Mouse (Mus musculus) gastrocnemius, adult 8-10 months (tissue): ENCODE measurements around the gene Deaf1. TPM values are rescaled to one million over a fixed set of nuclear protein-coding genes. Genes with fewer than 3 reads are reported as not detected.

Experiments used
- DNase-seq, 2 experiments: peaks; one replicate each; pipeline ENCODE4 v3.0.0; 2022; ENCODE audit warnings: low spot score in 2 of 2
- total RNA-seq, 4 experiments: library from RNA; stranded (reverse); gene quantifications; 2 replicates each; pipeline ENCODE4 v1.2.4; 2022

The Deaf1 gene
- total RNA-seq, 4 experiments from 2014 or later = 10.6 to 15.1 (median 12.7) TPM

DNA sequence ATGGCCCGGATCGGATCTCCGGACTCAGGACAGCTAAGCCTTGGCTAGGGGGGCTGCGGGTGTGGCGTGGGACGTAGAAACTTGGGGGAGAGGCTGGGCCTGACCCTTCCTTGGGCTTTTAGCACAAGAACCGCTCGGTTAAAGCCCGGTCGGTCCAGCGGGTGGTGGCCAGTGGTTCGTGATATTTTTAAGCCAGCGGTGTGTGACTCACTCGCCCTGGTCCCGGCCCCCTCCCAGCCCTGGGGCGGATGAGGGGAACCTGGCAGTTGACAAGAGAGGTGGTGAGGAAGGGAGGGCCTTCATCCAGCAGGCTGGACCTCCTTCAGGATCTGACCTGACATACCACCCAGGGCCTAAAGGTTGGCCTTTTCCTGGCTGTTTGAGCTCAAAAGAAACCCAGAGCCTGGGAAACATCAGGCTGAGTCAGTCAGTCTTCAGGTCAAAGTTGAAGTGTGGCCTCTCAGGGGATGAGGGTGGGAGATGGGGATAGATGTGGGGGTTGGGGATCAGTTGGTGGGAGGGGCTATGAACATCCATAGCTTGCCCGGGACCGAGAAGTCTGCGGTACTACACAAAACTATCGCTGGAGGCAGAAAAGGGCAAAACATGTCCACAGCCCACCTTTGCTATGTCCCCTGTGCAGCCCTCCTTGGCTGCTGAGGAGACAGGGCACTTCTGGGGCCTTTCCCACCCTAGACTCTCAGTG lies 11.9 kb upstream of the Deaf1 start:
- no peak for DNase-seq

DNA sequence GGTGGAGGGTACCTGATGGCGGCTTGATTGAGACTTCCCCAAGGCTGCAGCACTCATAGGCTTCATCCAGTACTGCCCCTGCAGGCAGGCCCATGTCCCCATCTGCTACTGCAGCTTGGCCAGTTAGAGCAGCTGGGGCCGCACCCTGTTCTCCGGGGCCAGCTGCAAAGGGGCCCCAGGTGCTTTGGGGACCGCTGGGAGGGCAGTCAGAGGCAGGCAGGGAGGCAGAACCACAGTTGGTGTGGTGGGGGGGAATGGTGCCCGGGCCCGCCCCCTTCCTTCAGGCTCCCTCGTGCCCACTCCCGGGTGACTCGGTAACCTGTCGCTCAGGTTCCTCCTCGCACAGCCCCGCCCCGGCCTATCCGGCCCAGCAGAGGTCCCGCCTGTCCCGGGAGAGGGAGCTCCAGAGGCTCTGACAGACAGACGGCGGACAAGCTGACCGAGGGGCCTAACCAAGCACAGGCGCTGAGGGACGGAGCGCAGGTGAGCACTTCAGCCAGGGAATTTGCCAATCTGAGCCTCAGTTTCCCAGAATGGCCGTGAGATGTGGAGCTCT lies 11.2 kb upstream of the Deaf1 start, which contains the start of gene Eps8l2:
TSS of gene Eps8l2 (plus strand) at position 305 of the 556 bp plus-strand sequence.
- no peak for DNase-seq

DNA sequence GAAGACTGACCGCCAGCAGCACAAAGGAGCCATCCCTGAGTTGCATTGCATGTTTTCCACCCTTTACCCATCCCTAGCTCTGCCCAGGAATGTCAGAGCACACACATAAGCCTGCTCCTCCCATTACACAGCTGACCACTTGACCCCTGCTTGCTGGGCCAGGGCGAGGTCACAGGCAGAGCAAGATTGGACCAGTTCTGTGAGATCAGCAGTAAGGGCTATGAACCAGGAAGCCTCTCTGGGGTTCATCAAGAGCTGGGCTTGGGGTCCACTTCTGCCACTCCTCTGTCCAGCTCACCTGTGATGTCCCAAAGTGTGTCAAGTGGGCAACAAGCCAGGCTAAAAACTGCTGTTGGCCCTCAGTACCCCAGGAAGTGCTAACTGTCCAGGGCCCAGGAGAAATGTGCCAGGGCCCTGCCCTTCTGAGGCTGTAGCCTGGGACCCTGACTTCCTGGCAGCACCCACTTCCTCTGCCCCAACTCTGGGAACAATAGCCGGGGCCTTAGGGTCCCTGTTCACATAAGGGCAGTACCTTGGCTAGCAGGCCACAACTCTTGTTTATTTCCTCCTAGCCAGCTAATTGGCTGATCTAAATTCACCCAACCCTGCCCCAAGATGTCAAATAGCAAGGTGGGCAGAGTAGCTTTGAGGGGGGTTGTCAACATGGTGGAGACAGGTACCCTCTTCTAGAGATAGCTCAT lies 10.4 kb upstream of the Deaf1 start:
- no peak for DNase-seq

DNA sequence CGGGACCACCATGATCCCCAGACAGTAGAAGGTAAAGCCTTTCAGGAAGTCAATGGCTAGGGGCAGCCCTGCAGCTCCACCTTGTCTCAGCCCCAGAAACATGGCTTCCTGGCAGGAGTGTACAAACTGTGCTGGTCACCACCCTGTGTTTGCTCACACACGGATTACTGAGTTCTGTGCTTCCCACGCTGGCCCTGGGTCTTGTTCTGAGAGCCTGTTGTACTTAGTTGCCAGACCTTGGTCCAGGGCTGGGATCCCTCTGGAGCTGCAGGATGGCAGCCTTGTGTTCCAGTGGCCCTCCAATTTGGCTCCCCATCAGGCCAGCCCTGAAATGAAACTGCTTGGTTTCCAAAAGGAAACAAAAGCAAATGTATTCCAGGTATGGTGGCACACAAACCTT lies 8.8 kb upstream of the Deaf1 start:
- DNase-seq = no peak

DNA sequence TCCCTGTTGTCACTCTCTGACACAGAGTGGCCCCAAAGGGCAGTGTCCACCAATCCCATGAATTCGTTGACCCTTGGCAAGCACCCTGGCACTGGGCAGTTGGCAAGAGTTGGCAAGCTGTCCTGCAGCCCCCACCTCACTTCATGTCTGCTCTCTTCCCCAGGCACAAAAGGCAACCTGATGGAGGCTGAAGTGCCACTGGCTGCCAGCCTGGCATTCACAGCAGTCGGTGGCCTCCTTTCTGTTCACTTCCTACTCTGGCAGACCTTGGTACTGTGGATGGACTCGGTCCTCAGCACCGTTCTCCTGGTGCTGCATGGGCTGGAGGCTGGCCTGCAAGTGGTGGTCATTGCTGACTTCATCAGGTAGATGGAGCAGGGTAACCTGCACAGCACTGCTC lies 8.2 kb upstream of the Deaf1 start:
- DNase-seq = no peak

DNA sequence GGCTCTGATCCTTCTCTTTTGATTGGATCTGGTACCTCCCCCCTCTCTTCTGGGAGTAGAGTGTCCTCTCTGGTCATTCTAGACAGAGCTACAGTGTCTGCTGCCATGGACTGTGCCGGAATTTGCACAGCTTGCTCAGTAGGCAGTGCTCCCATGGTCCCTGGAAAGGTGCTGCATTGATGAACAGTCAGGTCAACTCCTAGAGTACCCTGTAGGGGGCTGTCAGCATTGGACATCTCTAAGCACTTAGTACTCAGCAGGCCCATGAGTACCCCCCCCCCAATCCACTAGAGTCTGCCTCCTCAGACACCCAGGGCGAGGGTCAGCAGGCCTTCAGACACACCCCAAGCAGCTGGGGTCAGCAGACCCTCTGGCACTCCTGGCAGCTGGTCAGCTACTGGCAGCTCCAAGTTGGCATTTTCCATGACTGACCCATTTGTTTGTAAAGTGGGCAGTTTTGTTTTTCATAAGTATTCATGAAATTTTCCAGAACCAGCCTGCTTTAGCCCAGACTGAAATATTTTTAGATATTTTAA lies 7.6 kb upstream of the Deaf1 start:
- DNase-seq = no peak

DNA sequence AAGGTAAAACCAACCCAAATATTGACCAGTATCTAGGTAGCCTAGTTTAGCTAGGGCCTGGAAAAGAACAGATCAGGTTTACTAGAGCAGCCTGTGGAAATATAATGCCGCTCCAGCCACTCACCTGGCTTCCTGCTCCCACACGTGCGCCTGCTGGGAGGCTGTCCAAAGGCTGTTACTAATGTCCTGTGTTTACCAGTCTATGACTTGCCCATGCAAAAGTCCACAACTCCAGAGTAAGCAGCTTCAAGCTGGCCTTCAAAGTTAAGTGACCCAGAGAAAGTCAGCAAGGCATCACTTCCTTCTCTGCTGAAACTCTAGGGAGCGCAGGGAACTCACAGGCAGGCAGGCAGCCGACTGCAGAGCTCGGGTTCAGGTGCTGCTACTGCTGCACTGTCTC lies 4.5 kb upstream of the Deaf1 start:
- no peak for DNase-seq

DNA sequence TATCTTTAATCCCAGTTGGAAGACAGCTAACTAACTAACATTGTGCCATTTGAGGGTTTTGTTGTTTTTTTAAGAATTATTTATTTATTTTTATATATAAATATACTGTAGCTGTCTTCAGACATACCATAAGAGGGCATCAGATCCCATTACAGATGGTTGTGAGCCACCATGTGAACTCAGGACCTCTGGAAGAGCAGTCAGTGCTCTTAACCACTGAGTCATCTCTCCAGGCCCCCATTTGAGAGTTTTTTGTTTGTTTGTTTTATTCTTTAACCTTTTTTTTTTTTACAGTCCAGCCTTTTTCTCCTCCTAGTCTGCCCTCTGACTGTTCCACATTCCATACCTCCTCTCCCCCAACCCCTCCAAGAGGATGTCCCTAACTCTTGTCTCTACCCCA lies 3.2 kb upstream of the Deaf1 start:
- DNase-seq = no peak

DNA sequence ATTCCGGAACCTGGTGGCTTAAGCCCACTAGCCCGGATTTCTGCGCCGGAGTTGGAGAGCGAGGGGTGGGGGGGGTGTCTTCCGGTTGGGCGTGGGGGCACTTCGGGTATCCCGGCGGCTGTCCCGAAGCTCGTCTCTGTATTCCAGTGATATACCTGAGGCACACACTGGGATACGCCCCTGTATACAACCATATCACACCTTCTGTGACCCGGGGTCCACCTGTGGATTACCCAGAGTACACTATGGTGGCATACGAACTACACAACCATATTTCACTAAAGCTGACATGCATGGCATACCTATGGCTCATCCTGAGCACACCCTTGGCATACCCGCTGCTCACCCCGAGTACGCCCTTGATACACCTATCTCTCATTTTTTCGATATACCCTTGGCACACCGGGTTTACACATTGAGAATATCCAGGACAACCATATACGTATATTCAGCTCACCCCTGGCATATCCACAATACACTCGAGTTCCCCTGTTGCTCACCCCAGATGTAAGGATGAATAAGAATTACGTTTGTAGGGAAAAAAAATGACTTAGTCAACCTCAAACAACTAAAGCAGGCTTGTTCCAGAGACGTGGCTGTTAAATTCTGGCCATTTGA lies 992 bp upstream of the Deaf1 start:
- DNase-seq = no peak

DNA sequence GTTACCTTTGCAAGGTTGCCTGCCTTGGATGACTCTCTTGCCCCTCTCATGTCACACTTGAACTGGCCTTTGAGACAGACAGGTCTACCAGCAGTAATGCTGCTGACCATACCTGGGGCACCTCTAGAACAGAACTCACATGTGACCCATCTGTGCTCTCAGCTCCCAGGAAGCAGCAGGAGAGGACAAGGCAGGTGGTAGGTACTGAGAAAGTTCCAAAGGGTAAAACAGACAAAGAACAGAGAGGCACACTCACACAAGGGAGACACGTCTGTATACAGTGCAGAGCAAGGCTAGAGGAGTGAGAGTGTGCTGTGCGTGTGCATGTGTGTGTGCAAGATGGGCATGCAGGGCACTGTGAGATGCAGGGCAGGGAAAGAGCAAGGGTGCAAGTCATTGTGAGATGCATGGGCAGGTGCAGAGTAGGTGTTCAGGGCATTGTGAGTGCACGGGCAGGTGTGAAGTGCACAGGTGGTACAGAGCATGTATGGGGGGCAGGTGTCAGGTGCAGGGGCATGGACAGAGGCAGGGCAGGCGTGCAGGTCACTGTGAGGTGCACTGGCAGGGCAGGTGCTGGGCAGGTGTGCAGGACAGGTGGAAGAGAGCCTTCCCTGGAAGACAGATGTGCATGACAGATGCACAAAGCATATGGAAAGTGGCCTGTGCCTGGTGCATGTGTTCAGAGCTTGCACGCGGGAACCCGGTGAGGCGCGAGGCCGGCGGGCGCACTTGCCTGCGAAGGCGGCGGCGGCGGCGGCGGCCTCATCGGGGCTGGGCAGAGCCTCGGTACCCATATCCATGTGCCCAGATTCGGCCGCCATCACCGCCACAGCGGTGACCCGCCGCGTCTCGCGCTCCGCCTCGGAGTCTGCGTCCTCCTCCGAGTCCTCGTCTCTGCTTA lies 694 bp downstream of the Deaf1 start:
- DNase-seq = no peak

DNA sequence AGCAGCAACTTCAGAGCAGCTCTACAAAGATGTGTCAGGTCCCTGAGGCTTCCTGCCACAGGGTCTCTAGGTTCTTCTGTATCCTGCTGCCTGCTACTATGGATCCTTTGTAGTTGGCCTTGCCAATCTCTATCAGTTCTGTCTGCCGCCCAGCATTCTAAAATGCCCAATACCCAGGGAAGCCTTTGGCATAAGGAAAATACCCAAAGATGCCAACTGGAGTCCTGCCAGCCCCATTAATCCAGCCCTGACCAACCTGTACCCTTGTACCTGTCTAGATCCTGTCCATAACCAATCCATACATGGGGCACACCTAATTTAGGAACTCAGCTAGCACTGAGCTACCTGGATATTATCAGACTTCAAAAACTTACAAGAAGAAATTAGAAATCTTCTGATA lies 2.8 kb downstream of the Deaf1 start:
- no peak for DNase-seq

DNA sequence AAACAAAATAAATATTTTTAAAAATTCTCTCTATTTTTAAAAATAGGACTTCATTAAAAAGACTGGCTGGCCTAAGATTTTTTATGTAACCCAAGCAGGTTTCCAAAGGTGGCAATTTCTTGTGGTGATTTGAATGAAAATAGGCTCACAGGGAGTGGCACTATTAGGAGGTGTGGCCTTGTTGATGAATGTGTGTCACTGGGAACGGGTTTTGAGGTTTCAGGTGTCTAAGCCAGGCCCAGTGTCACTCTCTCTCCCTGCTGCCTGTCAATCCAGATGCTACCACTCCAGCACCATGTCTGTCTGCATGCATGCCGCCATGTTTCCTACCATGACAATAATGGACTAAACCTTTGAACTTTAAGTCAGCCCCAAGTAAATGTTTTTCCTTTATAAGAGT lies 8.0 kb downstream of the Deaf1 start:
- DNase-seq = no peak

DNA sequence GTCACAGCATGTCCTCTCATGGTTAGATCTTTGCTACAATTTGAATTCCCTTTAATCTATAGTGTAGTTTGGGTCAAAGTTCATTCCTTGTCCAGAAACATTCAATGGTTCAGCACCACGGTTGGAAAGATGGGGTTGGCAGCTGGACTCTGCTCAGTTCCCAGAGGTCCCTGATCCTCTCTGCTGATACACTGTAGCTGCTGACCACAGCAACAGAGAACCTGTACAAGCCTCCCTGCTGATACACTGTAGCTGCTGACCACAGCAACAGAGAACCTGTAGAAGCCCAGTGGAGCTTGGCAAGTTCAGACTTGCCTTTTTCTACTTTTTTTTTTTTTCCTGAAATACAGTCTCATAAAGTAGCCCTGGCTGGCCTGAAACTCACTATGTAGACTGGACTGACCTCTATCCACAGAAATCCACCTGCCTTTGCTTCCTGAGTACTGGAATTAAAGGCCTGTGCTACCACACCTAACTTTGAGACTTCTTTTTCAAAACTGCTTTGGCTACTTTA lies 9.8 kb downstream of the Deaf1 start:
- no peak for DNase-seq

DNA sequence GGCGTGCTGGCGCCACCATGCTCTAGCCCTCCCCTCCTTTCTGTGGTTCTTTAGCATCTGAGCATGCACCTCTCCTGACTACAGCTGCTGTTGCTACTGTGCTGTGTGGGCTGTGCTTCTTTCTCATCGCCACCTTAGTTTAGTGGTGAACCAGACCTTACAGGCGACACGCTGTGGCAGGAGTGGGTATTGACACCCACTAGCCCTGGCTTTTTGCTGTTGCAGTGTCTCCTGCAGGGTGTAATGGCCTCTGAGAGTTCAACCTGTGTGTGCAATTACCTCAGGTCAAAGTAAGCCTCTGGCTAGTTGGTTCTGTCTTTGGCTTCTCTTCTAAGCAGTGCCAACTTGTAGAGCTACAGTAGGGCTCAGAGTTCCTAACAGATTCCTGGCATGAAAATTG lies 11.5 kb downstream of the Deaf1 start:
- no peak for DNase-seq

DNA sequence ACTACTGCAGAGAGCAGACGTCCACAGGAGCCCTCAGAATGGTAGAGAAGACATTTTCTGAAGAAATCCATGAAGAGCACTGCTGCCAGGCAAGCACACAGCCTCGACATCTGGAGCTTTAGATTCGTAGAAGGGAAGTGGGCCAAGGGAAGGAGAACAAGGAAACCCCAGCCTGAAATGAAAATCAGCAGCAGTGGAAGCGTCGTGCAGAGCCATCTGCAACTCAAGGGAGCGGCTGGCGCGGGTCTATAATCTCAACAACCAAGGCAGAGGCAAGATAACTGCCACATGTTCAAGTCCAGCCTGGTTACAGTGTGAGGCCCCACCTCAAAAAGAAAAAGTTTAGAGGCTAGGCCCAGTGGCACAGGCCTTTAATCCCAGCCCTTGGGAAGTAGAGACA lies 12.4 kb downstream of the Deaf1 start:
- DNase-seq = no peak

DNA sequence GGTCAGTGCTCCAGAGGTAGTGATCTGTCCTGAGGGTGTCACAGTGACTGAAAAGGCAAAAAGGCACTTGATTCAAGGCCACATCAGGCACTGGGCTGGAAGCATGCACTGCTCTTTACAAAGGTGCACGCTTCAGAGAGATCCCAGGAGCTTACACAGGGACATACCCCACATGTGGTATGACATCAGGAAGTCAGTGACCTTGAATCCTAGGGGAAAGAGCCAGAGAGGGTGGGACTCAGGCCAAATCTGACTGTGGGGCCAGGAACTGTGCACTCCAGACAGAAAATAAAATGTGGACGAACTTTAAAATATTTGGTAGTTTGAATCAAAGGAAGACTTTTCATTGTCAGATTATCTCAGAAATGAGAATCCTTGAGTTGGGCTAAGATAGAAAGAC lies 13.1 kb downstream of the Deaf1 start:
- DNase-seq = no peak

DNA sequence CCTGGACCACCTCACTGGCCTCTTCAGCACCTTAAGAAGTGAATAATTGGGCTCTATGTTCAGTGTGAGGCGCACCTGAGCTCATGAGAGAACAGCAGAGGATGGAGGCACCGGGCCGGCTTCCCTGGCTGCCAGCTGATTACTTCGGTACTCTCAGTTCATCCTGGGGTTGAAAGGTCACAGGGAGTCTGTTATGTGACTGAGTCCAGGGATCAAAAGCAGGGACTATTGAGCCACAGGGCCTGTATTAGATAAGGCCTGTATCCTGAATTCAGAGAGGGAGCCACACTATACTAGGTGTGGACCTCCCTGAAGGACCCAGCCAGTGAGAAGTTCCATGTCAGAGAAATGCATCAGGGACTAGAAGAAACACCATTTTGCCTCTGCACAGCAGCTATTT lies 23.0 kb downstream of the Deaf1 start:
- DNase-seq = no peak

DNA sequence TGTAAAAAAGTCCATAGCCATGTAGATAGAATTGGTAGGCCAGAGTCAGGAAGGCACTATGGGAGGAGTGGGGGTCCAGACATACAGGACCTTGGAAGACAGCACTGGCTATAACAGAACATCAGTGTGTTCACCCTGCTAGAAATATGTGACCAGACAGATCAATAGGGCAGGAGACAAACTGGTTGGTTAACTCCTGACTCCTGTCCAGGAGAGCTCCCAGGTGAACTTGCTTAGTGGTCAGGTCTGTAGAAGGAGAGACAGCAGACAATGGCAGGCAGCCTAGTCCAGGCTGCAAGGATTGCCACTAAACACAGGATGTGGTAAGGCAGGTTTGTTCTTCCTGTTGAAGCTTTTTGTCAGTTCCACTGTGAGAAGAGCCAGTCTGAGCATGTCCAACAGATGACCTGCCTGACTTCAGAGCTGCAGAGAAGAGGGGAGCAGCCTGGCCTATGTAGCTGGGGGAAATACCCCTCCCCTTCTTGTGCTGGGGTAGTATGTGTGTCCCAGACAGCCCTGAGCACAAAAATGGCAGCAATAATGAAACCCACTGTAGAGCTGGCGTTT lies 24.7 kb downstream of the Deaf1 start:
- no peak for DNase-seq

DNA sequence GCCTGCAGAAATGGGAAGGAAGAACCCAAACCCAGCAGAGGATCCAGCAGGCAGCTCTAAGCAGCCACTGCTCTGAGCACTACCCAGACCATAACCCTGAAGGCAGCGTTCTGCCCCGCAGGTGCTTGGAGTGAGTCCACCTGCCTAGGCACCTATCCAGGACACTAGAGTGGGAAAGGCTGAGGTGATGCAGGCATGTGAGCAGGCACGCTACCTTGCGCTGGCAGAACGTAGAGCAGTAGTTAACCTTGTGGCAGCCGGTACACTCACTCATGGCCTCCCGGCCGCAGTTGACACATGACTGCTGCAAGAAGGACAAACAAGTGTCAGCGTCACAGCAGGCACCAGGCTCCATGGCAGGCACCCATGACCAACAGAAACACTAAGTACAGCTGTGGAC lies 26.1 kb downstream of the Deaf1 start:
- DNase-seq = no peak

DNA sequence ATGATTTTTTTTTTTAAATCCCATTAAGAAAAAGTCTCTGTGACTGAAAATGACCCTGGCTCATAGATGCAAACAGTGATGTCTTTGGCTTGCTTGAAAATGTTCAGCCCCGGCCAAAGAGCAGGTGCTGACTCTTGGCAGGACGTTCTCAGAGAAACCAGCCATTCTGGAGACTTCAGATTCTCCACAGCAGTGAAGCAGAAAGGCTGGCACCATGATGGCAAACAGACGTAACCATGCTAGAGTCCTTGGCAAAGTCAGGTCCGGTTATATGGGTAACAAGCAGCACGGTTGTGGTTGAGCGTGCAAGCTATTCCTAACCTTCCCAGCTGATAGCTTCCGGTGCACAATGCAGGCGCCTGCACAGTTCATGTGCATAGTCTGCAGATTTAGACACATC lies 28.3 kb downstream of the Deaf1 start:
- DNase-seq = no peak
